Mouse (Mus musculus): ENCODE measurements around the gene Grin2a. TPM values are rescaled to one million over a fixed set of nuclear protein-coding genes. Genes with fewer than 3 reads are reported as not detected.
A peak's percentile ranks its signal among the peaks of the same experiment; 100 is the strongest.

Gene Grin2a
- polyA plus RNA-seq, 1 experiment from 2014 or later: 1.0 TPM

DNA sequence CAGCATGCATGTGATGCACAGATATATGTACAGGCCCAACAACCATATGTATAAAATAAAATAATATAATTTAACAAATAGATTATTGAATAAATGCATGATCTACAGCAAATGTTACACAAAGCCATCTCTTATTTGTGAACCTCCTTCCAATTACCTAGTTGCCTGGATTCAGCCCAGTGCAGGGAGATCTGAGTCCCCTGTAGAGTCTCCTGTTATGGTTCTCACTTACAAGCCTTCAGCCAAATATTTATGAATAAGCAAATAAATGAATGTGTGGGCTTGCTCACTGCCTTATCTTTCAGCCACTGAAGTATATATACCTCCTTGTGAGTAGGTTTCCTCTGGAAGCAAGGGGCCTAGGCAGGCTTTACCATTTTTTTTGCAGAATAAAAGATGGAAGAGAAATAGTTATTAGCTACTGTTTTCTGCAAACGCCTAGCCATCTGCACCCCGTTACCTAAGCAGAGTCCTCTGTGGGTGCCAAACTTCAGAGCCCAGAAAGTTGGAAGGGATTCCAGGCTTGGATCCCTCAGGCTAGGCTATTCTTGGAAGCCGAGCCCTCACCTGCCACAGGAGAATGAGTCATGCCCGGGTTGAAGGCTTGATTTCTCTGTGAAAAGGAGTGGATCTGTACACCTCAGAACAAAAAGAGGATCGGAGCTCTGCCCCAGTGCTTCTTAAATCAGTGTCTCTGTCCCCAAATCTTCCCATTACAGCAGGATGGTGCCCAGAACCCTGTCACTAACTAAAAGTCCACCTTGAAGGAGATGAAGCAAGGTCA is 92.5 kb downstream of the Grin2a start:
- Histone ChIP-seq H3K4me2 (ENCODE audit: low read depth, low read length) (no peak overlapping the region), H3K9me3 (ENCODE audit: control insufficient read depth, low read length) (no peaks in the 10 kb centered on the region), H3K36me3 (ENCODE audit: control insufficient read depth, insufficient read depth, low read length) (no peaks in the 10 kb centered on the region), H3K27me3 (replicated peaks; ENCODE audit: control insufficient read depth, insufficient read depth, low read length) (no peaks in the 10 kb centered on the region), H3K9ac (ENCODE audit: low read depth, low read length) (no peak overlapping the region), H3K4me1 (ENCODE audit: control insufficient read depth, insufficient read depth, low read length) (no peaks in the 10 kb centered on the region), H3K27ac (replicated peaks; ENCODE audit: low read depth, low read length) (no peak overlapping the region), H3K4me3 (ENCODE audit: low read depth, low read length) (no peak overlapping the region)
- no peak for DNase-seq (ENCODE audit: low spot score)
- 75% methylated on average over 5 of the region's 5 CpGs for WGBS
- ATAC-seq (ENCODE audit: low read depth): no peak

DNA sequence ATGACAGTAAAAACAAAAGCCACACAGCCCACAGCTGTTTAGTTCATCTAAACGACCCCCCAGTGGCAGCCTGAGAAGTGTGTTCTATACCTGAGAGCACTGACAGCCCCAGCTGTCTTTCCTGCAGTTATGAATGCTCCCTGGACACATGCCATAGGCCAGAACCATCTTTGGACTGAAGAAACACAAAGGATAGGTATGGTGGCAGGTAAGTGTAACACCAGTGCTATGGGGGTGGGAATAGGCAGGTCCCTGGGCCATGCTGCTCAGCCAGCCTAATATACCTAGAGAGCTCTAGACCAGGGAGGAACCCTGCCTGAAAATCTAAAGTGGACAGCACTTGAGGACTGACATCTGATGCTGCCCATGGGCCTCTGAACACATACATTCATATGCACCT is 93.9 kb downstream of the Grin2a start:
- H3K9me3 ChIP-seq (ENCODE audit: control insufficient read depth, low read length): no peaks in the 10 kb centered on the region
- 25% methylated on average over 1 of the region's 1 CpGs for WGBS
- no peak overlapping the region for H3K4me3 ChIP-seq (ENCODE audit: low read depth, low read length)
- no peak overlapping the region for H3K27ac ChIP-seq (replicated peaks; ENCODE audit: low read depth, low read length)
- H3K27me3 ChIP-seq (replicated peaks; ENCODE audit: control insufficient read depth, insufficient read depth, low read length): no peaks in the 10 kb centered on the region
- H3K9ac ChIP-seq (ENCODE audit: low read depth, low read length): no peak overlapping the region
- H3K4me2 ChIP-seq (ENCODE audit: low read depth, low read length): no peak overlapping the region
- no peaks in the 10 kb centered on the region for H3K4me1 ChIP-seq (ENCODE audit: control insufficient read depth, insufficient read depth, low read length)
- ATAC-seq (ENCODE audit: low read depth) (no peak), DNase-seq (ENCODE audit: low spot score) (no peak)
- no peaks in the 10 kb centered on the region for H3K36me3 ChIP-seq (ENCODE audit: control insufficient read depth, insufficient read depth, low read length)

DNA sequence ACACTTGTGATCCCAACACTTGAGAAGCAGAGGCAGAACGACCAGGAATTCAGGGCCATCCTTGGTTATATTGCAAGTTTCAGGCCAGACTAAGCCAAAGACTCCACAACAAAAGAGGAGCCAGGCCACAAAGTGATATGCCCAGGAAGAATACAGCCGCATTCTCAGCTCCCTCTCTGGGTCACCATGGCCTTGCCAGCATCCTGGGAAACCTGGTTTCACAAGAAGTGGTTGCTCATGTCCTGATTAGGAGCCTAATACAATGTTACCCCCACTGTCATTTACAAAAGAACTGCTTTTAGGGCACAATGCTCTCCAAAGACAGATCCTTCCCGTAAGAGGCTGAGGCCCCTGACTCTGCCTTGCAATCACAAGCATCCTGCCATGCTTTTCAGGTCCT is 94.4 kb downstream of the Grin2a start:
- Histone ChIP-seq H3K27me3 (replicated peaks; ENCODE audit: control insufficient read depth, insufficient read depth, low read length) (no peaks in the 10 kb centered on the region), H3K9ac (ENCODE audit: low read depth, low read length) (no peak overlapping the region), H3K36me3 (ENCODE audit: control insufficient read depth, insufficient read depth, low read length) (no peaks in the 10 kb centered on the region), H3K4me2 (ENCODE audit: low read depth, low read length) (no peak overlapping the region), H3K4me3 (ENCODE audit: low read depth, low read length) (no peak overlapping the region), H3K27ac (replicated peaks; ENCODE audit: low read depth, low read length) (no peak overlapping the region), H3K9me3 (ENCODE audit: control insufficient read depth, low read length) (no peaks in the 10 kb centered on the region), H3K4me1 (ENCODE audit: control insufficient read depth, insufficient read depth, low read length) (no peaks in the 10 kb centered on the region)
- ATAC-seq (ENCODE audit: low read depth): no peak
- DNase-seq (ENCODE audit: low spot score): no peak
- WGBS: 88% methylated on average over 3 of the region's 3 CpGs

DNA sequence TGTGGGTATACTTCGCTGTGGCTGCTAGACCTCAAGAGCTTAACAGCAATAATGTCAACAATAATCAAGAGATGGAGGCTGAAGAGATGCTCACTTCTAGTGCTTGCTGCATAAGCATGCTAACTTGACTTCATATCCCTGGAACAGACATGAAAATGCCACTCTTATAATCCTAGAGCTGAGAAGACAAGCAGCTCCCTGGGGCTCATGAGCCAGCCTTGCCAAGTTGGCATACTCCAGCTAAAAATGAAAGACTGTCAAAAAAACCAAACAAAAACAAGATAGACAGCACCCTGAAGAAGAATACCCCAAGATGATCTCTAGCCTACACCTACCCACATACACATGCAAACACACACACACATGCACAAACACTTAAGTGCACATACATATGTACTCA is 95.2 kb downstream of the Grin2a start:
- Histone ChIP-seq H3K9me3 (ENCODE audit: control insufficient read depth, low read length) (no peaks in the 10 kb centered on the region), H3K4me1 (ENCODE audit: control insufficient read depth, insufficient read depth, low read length) (no peaks in the 10 kb centered on the region), H3K27ac (replicated peaks; ENCODE audit: low read depth, low read length) (no peak overlapping the region), H3K27me3 (replicated peaks; ENCODE audit: control insufficient read depth, insufficient read depth, low read length) (no peaks in the 10 kb centered on the region), H3K4me2 (ENCODE audit: low read depth, low read length) (no peak overlapping the region), H3K4me3 (ENCODE audit: low read depth, low read length) (no peak overlapping the region), H3K9ac (ENCODE audit: low read depth, low read length) (no peak overlapping the region), H3K36me3 (ENCODE audit: control insufficient read depth, insufficient read depth, low read length) (no peaks in the 10 kb centered on the region)
- 95% methylated on average over 1 of the region's 1 CpGs for WGBS
- DNase-seq (ENCODE audit: low spot score) (no peak), ATAC-seq (ENCODE audit: low read depth) (no peak)

DNA sequence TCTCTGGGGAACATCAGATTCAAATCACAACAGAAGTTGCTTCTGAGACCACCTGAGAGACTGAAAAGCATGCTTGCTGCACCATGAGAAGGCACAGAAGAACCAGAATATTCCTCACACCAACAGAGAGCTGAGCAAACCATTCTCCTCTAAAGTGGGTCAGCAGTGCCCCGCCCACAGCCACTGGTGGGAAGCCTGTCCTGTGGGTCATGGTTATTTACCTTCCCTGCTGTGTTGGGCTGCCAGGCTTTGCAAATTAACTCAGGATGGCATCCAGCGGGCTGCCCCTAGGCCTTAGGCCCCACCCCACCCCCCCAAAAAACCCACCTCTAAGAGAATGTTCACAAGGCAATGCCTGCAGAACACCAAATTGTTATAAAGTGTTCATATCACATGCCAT is 96.2 kb downstream of the Grin2a start:
- 90% methylated on average over 2 of the region's 2 CpGs for WGBS
- no peaks in the 10 kb centered on the region for H3K4me1 ChIP-seq (ENCODE audit: control insufficient read depth, insufficient read depth, low read length)
- ATAC-seq (ENCODE audit: low read depth) (no peak), DNase-seq (ENCODE audit: low spot score) (no peak)
- no peaks in the 10 kb centered on the region for H3K9me3 ChIP-seq (ENCODE audit: control insufficient read depth, low read length)
- no peak overlapping the region for H3K4me2 ChIP-seq (ENCODE audit: low read depth, low read length)
- H3K36me3 ChIP-seq (ENCODE audit: control insufficient read depth, insufficient read depth, low read length): no peaks in the 10 kb centered on the region
- no peak overlapping the region for H3K4me3 ChIP-seq (ENCODE audit: low read depth, low read length)
- no peak overlapping the region for H3K9ac ChIP-seq (ENCODE audit: low read depth, low read length)
- no peak overlapping the region for H3K27ac ChIP-seq (replicated peaks; ENCODE audit: low read depth, low read length)
- H3K27me3 ChIP-seq (replicated peaks; ENCODE audit: control insufficient read depth, insufficient read depth, low read length): no peaks in the 10 kb centered on the region

DNA sequence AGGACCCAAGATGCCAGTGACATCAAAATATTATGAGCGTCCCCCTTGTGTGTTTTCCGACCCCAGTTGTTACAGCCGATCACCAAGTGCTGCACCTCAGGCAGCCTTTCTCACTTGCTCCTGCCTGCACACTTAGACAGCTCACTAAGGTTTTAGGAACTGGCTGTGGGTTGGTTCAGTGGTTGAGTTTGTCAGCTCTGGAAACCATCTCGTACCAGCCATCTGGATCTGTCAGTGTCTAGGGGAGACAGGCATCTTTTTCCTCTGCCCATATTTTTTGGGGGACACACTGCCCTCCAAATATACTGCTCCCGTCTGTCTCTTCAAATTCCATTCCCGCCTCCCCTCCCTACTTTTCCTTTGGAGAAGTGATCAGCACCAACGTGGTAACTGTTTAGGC is 99.8 kb downstream of the Grin2a start:
- Histone ChIP-seq H3K4me3 (ENCODE audit: low read depth, low read length) (no peak overlapping the region), H3K27ac (replicated peaks; ENCODE audit: low read depth, low read length) (no peak overlapping the region), H3K36me3 (ENCODE audit: control insufficient read depth, insufficient read depth, low read length) (no peaks in the 10 kb centered on the region), H3K4me1 (ENCODE audit: control insufficient read depth, insufficient read depth, low read length) (no peaks in the 10 kb centered on the region), H3K9me3 (ENCODE audit: control insufficient read depth, low read length) (no peaks in the 10 kb centered on the region), H3K27me3 (replicated peaks; ENCODE audit: control insufficient read depth, insufficient read depth, low read length) (no peaks in the 10 kb centered on the region), H3K9ac (ENCODE audit: low read depth, low read length) (no peak overlapping the region), H3K4me2 (ENCODE audit: low read depth, low read length) (no peak overlapping the region)
- ATAC-seq (ENCODE audit: low read depth) (no peak), DNase-seq (ENCODE audit: low spot score) (no peak)
- 67% methylated on average over 7 of the region's 7 CpGs for WGBS

DNA sequence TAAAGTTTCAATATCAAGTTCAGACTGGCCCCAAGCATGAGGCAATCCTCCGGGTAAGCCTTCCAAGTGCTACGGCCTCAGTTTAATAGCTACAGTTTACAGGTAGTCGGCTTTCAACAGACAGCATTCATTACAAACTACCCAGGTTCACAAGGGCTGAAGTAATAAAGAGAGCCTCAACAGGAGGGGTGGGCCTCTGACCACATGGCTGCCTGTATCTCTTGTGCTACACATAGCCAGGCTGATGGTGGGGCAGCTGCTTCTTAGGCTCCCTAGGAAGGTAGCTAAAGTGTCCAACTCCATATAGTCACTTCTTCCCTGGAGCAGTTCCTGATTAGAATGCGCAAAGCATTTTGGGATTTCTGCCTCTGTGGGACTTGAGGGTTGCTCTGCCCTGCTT is 109.2 kb downstream of the Grin2a start:
- Histone ChIP-seq H3K27me3 (replicated peaks; ENCODE audit: control insufficient read depth, insufficient read depth, low read length) (no peaks in the 10 kb centered on the region), H3K27ac (replicated peaks; ENCODE audit: low read depth, low read length) (no peak overlapping the region), H3K4me3 (ENCODE audit: low read depth, low read length) (no peak overlapping the region), H3K9ac (ENCODE audit: low read depth, low read length) (no peak overlapping the region), H3K4me2 (ENCODE audit: low read depth, low read length) (no peak overlapping the region), H3K36me3 (ENCODE audit: control insufficient read depth, insufficient read depth, low read length) (no peaks in the 10 kb centered on the region), H3K9me3 (ENCODE audit: control insufficient read depth, low read length) (no peaks in the 10 kb centered on the region), H3K4me1 (ENCODE audit: control insufficient read depth, insufficient read depth, low read length) (no peaks in the 10 kb centered on the region)
- DNase-seq (ENCODE audit: low spot score) (peak; percentile 1), ATAC-seq (ENCODE audit: low read depth) (no peak)
- 58% methylated on average over 4 of the region's 4 CpGs for WGBS

DNA sequence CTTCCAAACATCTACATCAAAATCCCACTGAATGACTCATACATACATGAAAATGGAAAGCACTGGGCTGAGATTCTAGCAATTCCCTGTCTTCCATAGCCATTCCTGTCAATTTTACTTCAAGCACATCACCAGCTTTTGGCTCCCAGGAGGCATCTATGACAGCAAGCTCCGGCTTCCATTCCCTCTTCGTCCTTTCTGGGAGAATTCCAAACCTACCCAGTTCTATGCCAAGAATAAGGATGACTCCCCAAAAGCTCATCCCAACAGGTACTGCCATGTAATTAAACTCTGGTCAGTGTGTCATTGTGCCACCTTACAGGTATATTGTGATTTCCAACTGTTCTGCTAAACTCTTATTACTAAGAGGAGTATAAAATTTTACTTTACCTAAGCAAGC is 111.2 kb downstream of the Grin2a start:
- WGBS: 95% methylated on average over 2 of the region's 2 CpGs
- Histone ChIP-seq H3K9ac (ENCODE audit: low read depth, low read length) (no peak overlapping the region), H3K36me3 (ENCODE audit: control insufficient read depth, insufficient read depth, low read length) (no peaks in the 10 kb centered on the region), H3K4me2 (ENCODE audit: low read depth, low read length) (no peak overlapping the region), H3K4me1 (ENCODE audit: control insufficient read depth, insufficient read depth, low read length) (no peaks in the 10 kb centered on the region), H3K27me3 (replicated peaks; ENCODE audit: control insufficient read depth, insufficient read depth, low read length) (no peaks in the 10 kb centered on the region), H3K4me3 (ENCODE audit: low read depth, low read length) (no peak overlapping the region), H3K27ac (replicated peaks; ENCODE audit: low read depth, low read length) (no peak overlapping the region), H3K9me3 (ENCODE audit: control insufficient read depth, low read length) (no peaks in the 10 kb centered on the region)
- ATAC-seq (ENCODE audit: low read depth) (no peak), DNase-seq (ENCODE audit: low spot score) (no peak)

DNA sequence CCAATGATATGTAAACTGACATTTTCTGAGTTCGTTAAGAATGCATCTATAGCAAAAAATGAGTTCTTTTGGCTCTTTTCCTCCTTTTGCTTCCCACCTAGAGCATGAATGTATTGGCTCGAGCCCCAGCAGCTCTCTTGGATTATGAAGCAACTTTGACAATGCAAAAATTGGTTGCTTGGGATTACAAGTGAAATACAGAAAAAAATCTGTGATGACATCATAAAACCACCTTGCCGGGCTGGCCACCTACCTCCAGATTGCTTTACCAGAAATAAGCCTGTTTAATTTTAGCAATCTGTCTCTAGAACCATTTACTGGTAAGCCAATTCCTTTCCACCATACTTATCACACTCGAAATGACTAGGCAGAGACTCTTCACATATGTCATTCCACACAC is 112.9 kb downstream of the Grin2a start:
- Histone ChIP-seq H3K27ac (replicated peaks; ENCODE audit: low read depth, low read length) (no peak overlapping the region), H3K9me3 (ENCODE audit: control insufficient read depth, low read length) (no peaks in the 10 kb centered on the region), H3K4me1 (ENCODE audit: control insufficient read depth, insufficient read depth, low read length) (no peaks in the 10 kb centered on the region), H3K4me3 (ENCODE audit: low read depth, low read length) (no peak overlapping the region), H3K4me2 (ENCODE audit: low read depth, low read length) (no peak overlapping the region), H3K27me3 (replicated peaks; ENCODE audit: control insufficient read depth, insufficient read depth, low read length) (no peaks in the 10 kb centered on the region), H3K36me3 (ENCODE audit: control insufficient read depth, insufficient read depth, low read length) (no peaks in the 10 kb centered on the region), H3K9ac (ENCODE audit: low read depth, low read length) (no peak overlapping the region)
- ATAC-seq (ENCODE audit: low read depth) (no peak), DNase-seq (ENCODE audit: low spot score) (no peak)
- WGBS: 75% methylated on average over 4 of the region's 4 CpGs

Measured in embryonic facial prominence, embryonic 14.5 days (tissue).